ENCODE assay signal across 27 mouse cellular contexts in the genomic region with DNA sequence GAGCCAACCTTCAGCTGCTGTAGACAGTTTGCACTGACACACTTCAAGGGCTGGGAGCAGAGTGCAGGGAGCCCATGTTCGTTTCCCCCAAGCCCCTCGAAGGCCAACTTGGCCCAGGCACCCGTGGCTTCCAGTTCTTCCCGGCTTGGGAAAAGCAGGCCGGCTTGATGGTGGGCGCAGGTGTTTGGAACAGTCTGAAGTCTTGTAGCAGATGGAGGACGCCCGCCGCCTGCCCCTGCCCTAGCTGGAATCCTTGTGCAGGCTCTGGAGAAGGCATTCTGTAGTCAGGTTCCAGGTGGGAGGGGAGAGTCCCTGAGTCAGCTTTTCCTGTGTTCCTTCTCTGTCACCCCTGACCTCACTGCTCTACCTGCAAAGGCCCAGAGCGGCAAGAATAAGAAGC. TPM values are rescaled to one million over a fixed set of nuclear protein-coding genes. Genes with fewer than 3 reads are reported as not detected.
DNase-seq lines count a peak whose midpoint lies in the region; ATAC-seq and TF ChIP-seq lines count a peak whose summit lies in the region.
"Had no signal": no experiment of that assay in that cellular context is flagged by ENCODE, and none has a peak within 500 bp of the region (broad histone marks: within the 10 kb centered on the region; RNA-seq: fewer than 3 reads in every experiment).

No protein-coding gene starts in this region.

- no peaks in the 10 kb centered on the region for H3K9me3 ChIP-seq in hindbrain, postnatal 0 days (ENCODE audit: low read length)
- H3K9me3 ChIP-seq in hindbrain, embryonic 16.5 days (ENCODE audit: control insufficient read depth, low read length) = no peaks in the 10 kb centered on the region
- no peaks in the 10 kb centered on the region for H3K9me3 ChIP-seq in liver, embryonic 12.5 days (replicated peaks)
- H3K9me3 ChIP-seq: embryonic facial prominence, embryonic 12.5 days; hindbrain, embryonic 12.5 days had no signal

- no peaks in the 10 kb centered on the region for H3K4me1 ChIP-seq in hindbrain, postnatal 0 days (ENCODE audit: insufficient read depth, low read length)
- no peaks in the 10 kb centered on the region for H3K4me1 ChIP-seq in hindbrain, embryonic 16.5 days (ENCODE audit: control insufficient read depth, insufficient read depth, low read depth, low read length)
- peaks cover 4% of the 10 kb centered on the region; the same call in 1 of the 2 replicates for H3K4me1 ChIP-seq in thymus, adult 2 months (replicated peaks; ENCODE audit: control insufficient read depth, insufficient read depth, low read length)
- 0 out of 2 replicates have a peak, but pooled peaks cover 4% of the 10 kb centered on the region for H3K4me1 ChIP-seq in liver, embryonic 12.5 days
- H3K4me1 ChIP-seq: embryonic facial prominence, embryonic 12.5 days; hindbrain, embryonic 12.5 days had no signal

- no peak overlapping the region for H3K27ac ChIP-seq in hindbrain, postnatal 0 days
- H3K27ac ChIP-seq in hindbrain, embryonic 16.5 days (ENCODE audit: low read depth, low read length) = no peak overlapping the region
- H3K27ac ChIP-seq in thymus, adult 2 months (ENCODE audit: control insufficient read depth, insufficient read depth, low read length) = no peak overlapping the region
- no peak overlapping the region for H3K27ac ChIP-seq in liver, embryonic 12.5 days
- H3K27ac ChIP-seq: embryonic facial prominence, embryonic 12.5 days; hindbrain, embryonic 12.5 days had no signal

- peaks cover 14% of the 10 kb centered on the region; the same call in 1 of the 2 replicates for H3K36me3 ChIP-seq in hindbrain, postnatal 0 days (ENCODE audit: insufficient read depth, low read length)
- H3K36me3 ChIP-seq in hindbrain, embryonic 16.5 days (ENCODE audit: control insufficient read depth, insufficient read depth, low read length) = peaks cover 8% of the 10 kb centered on the region; the same call in 1 of the 2 replicates
- H3K36me3 ChIP-seq in thymus, adult 2 months (ENCODE audit: control insufficient read depth, insufficient read depth, low read length) = peaks cover 4% of the 10 kb centered on the region; the same call in 1 of the 2 replicates
- peaks cover 39% of the 10 kb centered on the region for H3K36me3 ChIP-seq in liver, embryonic 12.5 days

- no peak for TF ChIP-seq POLR2A in thymus, adult 2 months (IDR thresholded peaks at IDR 0.05; ENCODE audit: control insufficient read depth, extremely low read depth, insufficient read depth, low read length, poor library complexity)

- H3K9ac ChIP-seq in hindbrain, postnatal 0 days (replicated peaks; ENCODE audit: low read length) = no peak overlapping the region
- no peak overlapping the region for H3K9ac ChIP-seq in hindbrain, embryonic 16.5 days (ENCODE audit: low read depth, low read length)
- H3K9ac ChIP-seq in liver, embryonic 12.5 days = no peak overlapping the region
- H3K9ac ChIP-seq: embryonic facial prominence, embryonic 12.5 days; hindbrain, embryonic 12.5 days; lung, embryonic 14.5 days had no signal

- H3K4me2 ChIP-seq in hindbrain, postnatal 0 days (ENCODE audit: low read depth, low read length) = no peak overlapping the region
- no peak overlapping the region for H3K4me2 ChIP-seq in hindbrain, embryonic 16.5 days (ENCODE audit: low read length)
- H3K4me2 ChIP-seq in liver, embryonic 12.5 days = no peak overlapping the region
- H3K4me2 ChIP-seq: embryonic facial prominence, embryonic 12.5 days; heart, embryonic 11.5 days; hindbrain, embryonic 12.5 days; lung, embryonic 14.5 days had no signal

- no peak for TF ChIP-seq CTCF in hindbrain, postnatal 0 days (IDR thresholded peaks at IDR 0.05; ENCODE audit: low read depth)
- no peak for TF ChIP-seq CTCF in thymus, adult 2 months (IDR thresholded peaks at IDR 0.05; ENCODE audit: borderline replicate concordance, control insufficient read depth, extremely low read depth, insufficient read depth, low read length, poor library complexity)

- ATAC-seq in hindbrain, postnatal 0 days = peak; percentile 43; the same call in 1 of the 2 replicates
- ATAC-seq in hindbrain, embryonic 16.5 days = no peak
- no peak for ATAC-seq in liver, embryonic 12.5 days
- ATAC-seq: CD4-positive, CD25-positive, alpha-beta regulatory T cell, adult 4 months; midbrain, embryonic 16.5 days; Patski had no signal

- DNase-seq in cerebellum, postnatal 14 days = peak; percentile 56 to 60
- DNase-seq in cerebellum, adult 8-10 months = no peak
- DNase-seq in hindbrain, postnatal 0 days (ENCODE audit: low spot score) = peak; percentile 8
- peak; percentile 61 for DNase-seq in brain, adult 2 months (ENCODE audit: low read depth, low spot score)
- DNase-seq in right cerebral cortex, adult 2 months (ENCODE audit: low spot score in 2 of 2) = peak; percentile 42 to 50
- DNase-seq in thymus, adult 2 months = no peak
- DNase-seq: adrenal gland, postnatal 25 days; cerebellum, adult 2 months; heart, postnatal 10 days; kidney, adult 8-10 months; kidney, postnatal 14 days; lung, embryonic 14.5 days; lung, postnatal 36 days; spleen, adult 18-20 months had no signal

- no peaks in the 10 kb centered on the region for H3K27me3 ChIP-seq in hindbrain, postnatal 0 days (ENCODE audit: insufficient read depth, low read length)
- no peaks in the 10 kb centered on the region for H3K27me3 ChIP-seq in hindbrain, embryonic 16.5 days (replicated peaks; ENCODE audit: control insufficient read depth, insufficient read depth, low read length)
- H3K27me3 ChIP-seq in thymus, adult 2 months (ENCODE audit: control insufficient read depth, insufficient read depth, low read length) = no peaks in the 10 kb centered on the region
- H3K27me3 ChIP-seq in liver, embryonic 12.5 days (replicated peaks) = no peaks in the 10 kb centered on the region
- H3K27me3 ChIP-seq: embryonic facial prominence, embryonic 12.5 days; hindbrain, embryonic 12.5 days; Patski had no signal

- H3K4me3 ChIP-seq in hindbrain, postnatal 0 days (ENCODE audit: low read length) = no peak overlapping the region
- no peak overlapping the region for H3K4me3 ChIP-seq in hindbrain, embryonic 16.5 days (ENCODE audit: low read length)
- H3K4me3 ChIP-seq in thymus, adult 2 months (ENCODE audit: control insufficient read depth, insufficient read depth, low read length) = no peak overlapping the region
- H3K4me3 ChIP-seq in liver, embryonic 12.5 days = no peak overlapping the region
- H3K4me3 ChIP-seq: embryonic facial prominence, embryonic 12.5 days; hindbrain, embryonic 12.5 days had no signal

- 79% methylated on average over 10 of the region's 10 CpGs for WGBS in hindbrain, postnatal 0 days
- 86% methylated on average over 10 of the region's 10 CpGs for WGBS in hindbrain, embryonic 16.5 days
- WGBS in thymus, adult 2 months = 74% methylated on average over 10 of the region's 10 CpGs
- 76% methylated on average over 10 of the region's 10 CpGs for WGBS in liver, embryonic 12.5 days (ENCODE audit: insufficient replicate concordance)

RNA-seq across cellular contexts. Expression of a gene that starts 16.4 kb away (rescaled TPM):
- total RNA-seq in hindbrain, postnatal 0 days (2014; rRNA removed) = 0.25 and 0.47 TPM in 2 replicates
- 0.20 TPM in 2 replicates for polyA plus RNA-seq in hindbrain, postnatal 0 days (2015; fragmentation: Nextera tagmentation; extraction: Ambion mirVana)
- polyA plus RNA-seq in hindbrain, embryonic 16.5 days (2015; fragmentation: Nextera tagmentation; extraction: Ambion mirVana) = 0.12 and 0.14 TPM in 2 replicates
- 0.11 and 0.24 TPM in 2 replicates for polyA plus RNA-seq in thymus, adult 2 months (2012; rRNA removed)
- polyA plus RNA-seq in liver, embryonic 12.5 days (2016; fragmentation: Nextera tagmentation; extraction: Ambion mirVana) = 0.19 TPM in 1 of 2 replicates, not detected in the other
- total RNA-seq: adrenal gland, postnatal 25 days; heart, postnatal 10 days; layer of hippocampus, postnatal 10 days; left cerebral cortex, postnatal 10 days; liver, adult 2 months; megakaryocyte-erythroid progenitor cell, adult 5-6 weeks had no signal
- polyA plus RNA-seq: CD4-positive, CD25-positive, alpha-beta regulatory T cell, adult 4 months; cerebellum, adult 2 months; embryonic facial prominence, embryonic 12.5 days; heart, embryonic 11.5 days; hindbrain, embryonic 12.5 days; intestine, embryonic 14.5 days; liver, adult 2 months; lung, embryonic 14.5 days; midbrain, embryonic 16.5 days; Patski had no signal

RNA-seq across cellular contexts. Expression of a gene that starts 36.1 kb away (rescaled TPM):
- 0.10 and 0.18 TPM in 2 replicates for total RNA-seq in hindbrain, postnatal 0 days (2014; rRNA removed)
- polyA plus RNA-seq in hindbrain, postnatal 0 days (2015; fragmentation: Nextera tagmentation; extraction: Ambion mirVana) = 0.32 and 0.44 TPM in 2 replicates
- 0.22 and 0.26 TPM in 2 replicates for polyA plus RNA-seq in hindbrain, embryonic 16.5 days (2015; fragmentation: Nextera tagmentation; extraction: Ambion mirVana)
- 0.46 and 0.82 TPM in 2 replicates for polyA plus RNA-seq in thymus, adult 2 months (2012; rRNA removed)
- 0.31 and 0.46 TPM in 2 replicates for polyA plus RNA-seq in liver, embryonic 12.5 days (2016; fragmentation: Nextera tagmentation; extraction: Ambion mirVana)
- total RNA-seq: adrenal gland, postnatal 25 days; layer of hippocampus, postnatal 10 days; liver, adult 2 months; megakaryocyte-erythroid progenitor cell, adult 5-6 weeks had no signal
- polyA plus RNA-seq: CD4-positive, CD25-positive, alpha-beta regulatory T cell, adult 4 months; liver, adult 2 months; Patski had no signal

RNA-seq across cellular contexts. Expression of a gene that starts 44.8 kb away (rescaled TPM):
- 100 and 137 TPM in 2 replicates for total RNA-seq in hindbrain, postnatal 0 days (2014; rRNA removed)
- polyA plus RNA-seq in hindbrain, postnatal 0 days (2015; fragmentation: Nextera tagmentation; extraction: Ambion mirVana) = 19.9 and 22.7 TPM in 2 replicates
- 23.0 and 31.4 TPM in 2 replicates for polyA plus RNA-seq in hindbrain, embryonic 16.5 days (2015; fragmentation: Nextera tagmentation; extraction: Ambion mirVana)
- polyA plus RNA-seq in thymus, adult 2 months (2012; rRNA removed) = 146 and 174 TPM in 2 replicates
- polyA plus RNA-seq in liver, embryonic 12.5 days (2016; fragmentation: Nextera tagmentation; extraction: Ambion mirVana) = 110 and 112 TPM in 2 replicates

Comparison
In these comparisons a context has a peak if more than half of its experiments do, and no peak if none do; other contexts are left out.
1. DNase-seq: peak in cerebellum, postnatal 14 days (2 of 2), hindbrain, postnatal 0 days (single experiment), brain, adult 2 months (single experiment) and right cerebral cortex, adult 2 months (2 of 2); none in cerebellum, adult 8-10 months (single experiment) and thymus, adult 2 months (single experiment).